Mouse (Mus musculus) thymus, postnatal 0 days (tissue): Measurements from ENCODE around the gene Ip6k1. TPM values are rescaled to one million over a fixed set of nuclear protein-coding genes. Genes with fewer than 3 reads are reported as not detected.

Experiments used
- DNase-seq: peaks from one replicate; pipeline ENCODE4 v3.0.0-alpha.2; 2015; ENCODE audit warnings: low spot score
- polyA plus RNA-seq: library from polyadenylated mRNA; unstranded; fragments of >200 nt; fragmentation: Nextera tagmentation; extraction: Ambion mirVana; gene quantifications from 2 replicates; pipeline ENCODE4 v1.2.1, GENCODE M21; 2015

Ip6k1 gene
- polyA plus RNA-seq = 48.4 and 55.1 TPM in 2 replicates

DNA sequence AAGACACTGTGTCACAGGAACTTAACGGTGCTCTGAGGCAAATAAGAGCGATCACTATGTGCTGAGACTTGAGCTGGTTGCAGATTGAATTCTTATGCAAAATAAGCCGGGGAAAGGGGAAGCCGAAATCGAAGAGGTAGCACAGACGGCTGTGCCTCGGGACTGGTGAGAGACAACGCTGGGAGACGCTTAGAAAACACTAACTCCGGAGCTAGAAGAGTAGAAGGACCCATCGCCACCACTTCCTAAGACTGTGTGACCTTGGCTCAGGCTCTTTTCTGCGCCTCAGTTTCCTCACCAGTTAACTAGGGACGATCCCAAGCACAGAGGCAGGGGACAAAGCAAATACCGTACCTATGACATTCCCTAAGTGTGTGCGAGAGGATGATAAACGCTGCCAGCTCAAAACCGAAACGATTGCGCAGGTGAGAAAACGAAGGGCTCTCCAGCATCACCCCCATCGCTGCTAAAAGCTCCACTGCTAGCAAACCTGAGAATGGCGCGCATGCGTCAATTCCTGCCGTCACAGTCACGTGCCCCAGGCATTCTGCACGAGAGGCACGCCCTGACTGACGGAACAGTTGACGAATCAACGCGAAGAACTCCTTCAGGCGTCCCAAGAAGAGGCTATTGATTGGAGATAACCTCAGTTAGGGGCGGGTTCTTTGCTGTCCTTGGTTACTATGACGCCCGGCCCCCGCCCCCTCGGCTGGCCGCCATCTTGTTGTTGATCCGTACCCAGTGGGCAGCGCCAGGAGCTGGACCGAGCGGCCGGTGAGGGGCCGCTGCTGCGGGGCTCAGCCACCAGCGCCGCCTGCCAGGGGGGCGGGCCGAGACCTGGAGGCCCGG, at the start of gene Ip6k1:
Gene Ip6k1, plus strand, starts transcription at position 580 of the 849 bp plus-strand sequence.
- DNase-seq = peak; percentile 100

DNA sequence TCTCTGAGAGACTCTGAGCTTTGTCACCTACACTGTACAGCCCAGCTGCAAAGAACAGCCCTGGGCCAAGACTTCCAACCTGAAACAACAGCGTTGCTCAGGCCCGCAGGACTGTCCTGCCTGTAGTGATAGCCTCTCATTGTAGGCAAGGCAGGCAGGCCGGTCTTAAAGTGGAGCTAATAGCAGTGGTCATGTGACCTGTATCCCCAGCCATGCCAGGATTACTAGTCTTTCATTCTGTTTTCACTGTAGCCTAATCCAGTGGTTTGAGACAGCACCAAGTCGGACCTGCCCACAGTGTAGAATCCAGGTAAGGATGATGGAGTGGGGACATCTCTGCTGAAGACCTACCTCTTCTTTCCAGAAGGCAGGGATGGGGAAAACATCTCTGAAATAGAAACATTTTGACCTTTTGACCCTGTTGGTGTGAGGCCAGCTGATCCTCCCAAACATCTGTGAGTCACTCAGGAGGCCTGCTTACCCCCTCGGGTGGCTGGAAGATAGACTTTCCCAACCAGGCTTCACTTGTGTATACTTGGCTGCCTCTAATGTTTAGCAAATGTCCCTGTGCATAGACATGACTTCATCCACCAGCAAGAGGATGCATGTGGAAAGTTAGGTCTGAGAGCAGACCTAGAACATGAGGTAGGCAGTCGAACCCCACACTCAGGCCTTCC, 46.5 kb upstream of the Ip6k1 start:
- DNase-seq = no peak

DNA sequence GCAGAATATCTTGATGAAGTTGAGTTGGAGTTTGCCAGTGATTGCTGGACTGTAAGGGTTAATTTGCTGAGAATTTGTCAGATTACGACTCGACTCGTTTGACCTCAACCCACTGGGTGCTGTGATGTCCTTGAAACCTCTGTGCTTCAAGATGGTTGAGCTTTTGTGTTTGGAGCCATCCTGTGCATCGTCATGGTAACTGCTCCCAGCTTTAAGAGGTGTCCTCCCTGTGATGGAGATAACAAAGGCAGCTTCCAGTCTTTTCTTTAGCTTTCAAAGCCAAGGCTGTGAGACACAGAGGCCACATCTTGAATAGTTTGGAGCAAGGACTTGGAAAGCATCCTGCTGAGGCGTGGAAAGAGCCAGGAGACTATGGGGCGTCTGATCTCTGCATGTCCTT, 45.2 kb upstream of the Ip6k1 start:
- no peak for DNase-seq

DNA sequence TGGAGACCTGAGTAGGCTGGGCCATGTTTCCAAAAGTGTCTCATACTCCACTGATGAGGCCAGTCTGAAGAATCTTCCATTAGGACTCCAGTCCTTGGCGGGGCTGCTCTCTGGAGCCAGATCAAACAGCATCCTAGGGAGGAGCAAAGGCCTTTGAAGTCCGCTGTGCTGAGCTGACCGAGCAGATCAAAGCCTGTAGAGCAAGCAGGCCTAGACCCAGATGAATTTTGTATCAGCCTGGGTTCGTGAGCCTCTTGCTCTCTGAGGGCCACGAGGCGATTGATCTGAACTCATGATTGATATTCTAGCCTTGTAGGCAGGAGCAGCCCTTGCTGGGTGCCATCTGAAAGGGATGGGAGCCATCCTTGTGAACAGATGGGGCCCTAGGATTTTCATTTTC, 42.4 kb upstream of the Ip6k1 start:
- DNase-seq = no peak

DNA sequence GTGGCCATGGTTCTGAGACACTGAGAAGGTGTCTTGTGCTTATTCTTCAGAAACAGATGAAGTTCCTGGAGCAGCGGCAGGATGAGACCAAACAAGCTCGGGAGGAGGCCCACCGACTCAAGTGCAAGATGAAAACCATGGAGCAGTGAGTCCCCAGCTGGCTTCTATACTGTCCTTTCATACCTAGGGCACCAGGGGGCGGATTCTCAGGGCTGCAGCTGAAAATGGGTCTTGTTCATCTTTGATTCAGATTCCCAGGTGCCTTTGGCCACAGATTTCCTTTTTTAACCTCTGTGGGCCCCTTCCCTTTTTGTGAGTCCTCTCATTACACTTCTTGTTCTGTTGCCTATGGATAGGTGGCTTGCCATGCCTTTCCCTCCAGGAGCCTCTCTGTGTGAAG, 41.4 kb upstream of the Ip6k1 start:
- DNase-seq = peak; percentile 46

DNA sequence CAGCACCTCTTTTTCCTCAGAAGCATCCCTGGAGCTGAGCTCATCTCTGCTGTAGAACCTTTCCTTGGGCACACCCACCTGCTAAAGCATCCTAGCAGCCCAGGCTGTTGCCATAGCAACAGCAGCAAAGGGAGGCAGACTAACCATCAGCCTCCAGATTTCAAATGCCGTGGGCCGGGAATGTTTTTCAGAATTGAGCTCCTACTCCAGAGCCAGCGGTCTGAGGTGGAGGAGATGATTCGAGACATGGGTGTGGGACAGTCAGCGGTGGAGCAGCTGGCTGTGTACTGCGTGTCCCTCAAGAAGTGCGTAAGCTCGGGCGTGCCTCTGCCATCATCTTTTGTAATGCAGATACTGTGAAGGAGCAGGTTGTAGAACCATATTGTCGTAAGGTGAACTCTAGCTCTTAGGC, 40.9 kb upstream of the Ip6k1 start:
- no peak for DNase-seq

DNA sequence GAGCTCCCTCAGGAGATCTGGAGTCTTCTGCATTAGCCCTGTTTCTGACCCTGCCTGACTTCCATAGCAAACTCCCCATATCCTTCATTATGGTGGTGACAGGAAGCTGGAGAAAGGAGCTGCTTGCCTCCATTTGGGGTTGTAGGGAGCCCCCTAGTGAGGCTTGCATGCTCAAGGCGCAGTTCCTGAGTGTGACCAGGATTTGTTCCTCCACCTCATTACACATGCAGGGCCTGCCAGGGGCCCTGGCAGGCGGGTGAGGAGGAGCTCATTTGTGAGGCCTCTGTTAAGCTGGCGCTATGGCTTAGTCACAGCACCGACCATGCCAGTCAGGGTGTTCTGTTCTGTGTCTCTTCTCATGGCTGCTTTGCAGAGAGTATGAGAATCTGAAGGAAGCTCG, 40.4 kb upstream of the Ip6k1 start:
- no peak for DNase-seq

DNA sequence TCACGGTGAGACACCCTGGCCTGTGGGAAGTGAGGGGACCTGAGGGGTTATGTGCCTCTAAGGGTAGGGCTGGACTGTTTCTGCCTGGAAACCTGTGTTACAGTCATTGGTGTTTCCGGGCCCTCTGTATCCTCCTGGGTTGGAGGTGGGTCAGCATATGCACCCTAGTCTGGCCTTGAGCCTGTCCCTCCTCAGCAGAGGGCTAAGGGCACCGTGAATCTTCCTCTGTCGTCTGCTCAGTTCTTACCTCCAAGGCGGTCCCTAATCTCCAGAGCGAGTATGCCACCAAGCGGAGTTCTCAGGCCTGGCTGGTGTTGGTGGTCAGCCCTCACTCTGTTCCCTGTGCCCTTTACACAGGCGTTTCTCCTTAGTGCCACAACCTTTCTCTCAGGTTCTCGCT, 39.4 kb upstream of the Ip6k1 start:
- DNase-seq = no peak

DNA sequence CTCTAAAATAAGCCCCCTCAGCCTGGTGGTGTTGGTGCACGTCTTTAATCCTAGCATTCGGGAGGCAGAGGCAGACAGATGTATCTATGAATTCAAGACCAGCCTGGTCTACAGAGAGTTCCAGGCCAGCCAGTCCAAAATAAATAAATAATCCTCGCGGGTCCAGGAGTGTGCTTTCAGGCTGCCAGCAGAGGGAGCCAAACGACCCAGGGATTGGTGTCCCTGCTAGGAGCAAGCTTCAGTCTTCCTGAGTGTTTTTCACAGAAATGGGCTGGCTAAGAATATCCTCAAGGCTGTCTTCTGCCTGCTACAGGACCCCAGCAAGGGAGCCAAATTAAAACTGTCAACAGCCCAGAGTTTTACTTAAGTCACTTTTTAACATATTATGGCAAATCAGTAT, 38.6 kb upstream of the Ip6k1 start:
- DNase-seq = peak; percentile 81

DNA sequence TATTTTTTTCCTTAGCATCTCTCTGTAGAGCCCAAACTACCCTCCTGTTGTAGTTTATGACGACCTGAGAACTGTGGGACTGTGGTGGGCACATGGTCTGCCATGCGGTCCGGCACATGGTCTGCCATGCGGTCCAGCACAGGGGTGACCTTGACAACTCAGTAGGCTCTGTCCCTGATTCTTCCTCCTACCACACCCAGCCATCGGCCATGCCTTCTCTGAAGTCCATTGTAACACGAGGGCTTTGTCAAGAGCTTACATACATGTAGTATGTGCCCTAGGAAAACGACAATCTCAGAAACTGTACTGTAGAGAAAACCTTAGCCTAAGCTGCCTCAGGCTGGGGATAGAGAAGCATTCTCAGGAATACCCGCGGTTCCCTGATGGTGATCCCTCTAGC, 37.6 kb upstream of the Ip6k1 start:
- no peak for DNase-seq

DNA sequence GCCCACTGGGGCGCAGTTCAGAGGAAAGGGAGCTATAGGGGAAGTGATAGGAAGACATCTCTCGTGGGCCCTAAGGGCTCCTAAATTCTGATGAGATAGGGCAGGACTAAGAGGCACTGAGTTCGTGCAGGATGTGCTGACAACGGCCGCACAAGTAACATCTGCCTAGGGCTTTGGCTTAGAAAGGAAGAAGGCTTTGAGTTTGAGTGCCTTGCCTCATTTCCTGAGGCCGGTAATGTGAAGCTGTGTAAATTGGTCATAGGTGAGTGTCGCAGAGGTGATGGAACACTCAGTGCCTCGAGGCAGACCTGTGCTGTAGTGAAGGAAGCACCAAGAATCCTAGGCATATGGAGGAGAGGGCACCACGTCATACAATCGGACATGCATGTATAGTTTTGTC, 35.6 kb upstream of the Ip6k1 start:
- DNase-seq = no peak

DNA sequence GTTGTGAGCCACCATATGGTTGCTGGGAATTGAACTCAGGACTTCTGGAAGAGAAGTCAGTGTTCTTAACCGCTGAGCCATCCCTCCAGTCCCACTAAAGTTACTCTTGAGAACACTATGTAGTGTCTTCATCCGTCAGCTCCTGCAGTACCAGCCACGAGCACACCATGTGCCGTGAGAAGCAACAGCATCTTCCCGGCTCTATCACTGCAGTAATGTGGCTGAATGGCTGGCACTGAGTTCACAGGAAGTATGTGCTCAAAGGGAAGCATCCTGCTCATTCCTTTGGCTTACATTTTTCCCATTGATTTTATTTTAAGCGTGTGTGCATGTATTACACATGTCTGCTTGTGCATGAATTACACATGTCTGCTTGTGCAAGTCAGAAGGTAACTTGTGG, 34.9 kb upstream of the Ip6k1 start:
- DNase-seq = no peak

DNA sequence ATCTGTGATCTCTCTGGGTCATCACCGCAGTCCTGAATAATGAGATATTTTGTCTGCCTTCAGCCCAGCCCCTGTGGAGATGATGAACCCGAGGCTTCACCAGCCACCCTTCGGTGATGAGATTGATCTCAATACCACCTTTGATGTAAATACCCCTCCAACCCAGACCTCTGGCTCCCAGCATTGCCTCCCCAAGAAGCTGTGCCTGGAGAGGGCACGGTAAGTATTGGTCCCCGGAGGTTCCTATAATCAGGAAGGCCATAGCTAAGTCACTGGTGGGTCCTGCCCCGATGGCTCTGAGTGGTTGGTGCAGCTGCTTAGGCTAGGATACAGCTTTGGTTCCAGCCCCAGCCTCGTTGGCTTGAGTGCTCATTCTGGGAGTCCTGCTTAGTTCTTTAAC, 33.8 kb upstream of the Ip6k1 start:
- DNase-seq = no peak

DNA sequence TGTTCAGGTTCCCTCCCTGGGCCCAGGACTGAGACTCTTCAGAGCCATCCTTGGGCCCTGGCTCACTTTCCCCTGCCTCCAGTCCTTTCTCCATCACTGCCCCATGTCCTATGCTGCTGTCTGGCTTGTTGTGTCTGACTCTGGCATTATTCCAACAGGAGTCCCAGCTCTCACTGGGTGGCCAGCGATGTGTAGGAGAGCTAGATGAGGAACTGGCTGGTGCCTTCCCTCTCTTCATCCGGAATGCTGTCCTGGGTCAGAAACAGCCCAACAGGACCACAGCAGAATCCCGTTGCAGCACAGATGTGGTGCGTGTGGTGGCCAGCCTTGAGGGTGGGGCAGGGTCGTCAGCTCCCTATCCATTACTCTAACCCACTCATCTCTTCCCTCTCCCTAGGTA, 32.0 kb upstream of the Ip6k1 start:
- DNase-seq = no peak

DNA sequence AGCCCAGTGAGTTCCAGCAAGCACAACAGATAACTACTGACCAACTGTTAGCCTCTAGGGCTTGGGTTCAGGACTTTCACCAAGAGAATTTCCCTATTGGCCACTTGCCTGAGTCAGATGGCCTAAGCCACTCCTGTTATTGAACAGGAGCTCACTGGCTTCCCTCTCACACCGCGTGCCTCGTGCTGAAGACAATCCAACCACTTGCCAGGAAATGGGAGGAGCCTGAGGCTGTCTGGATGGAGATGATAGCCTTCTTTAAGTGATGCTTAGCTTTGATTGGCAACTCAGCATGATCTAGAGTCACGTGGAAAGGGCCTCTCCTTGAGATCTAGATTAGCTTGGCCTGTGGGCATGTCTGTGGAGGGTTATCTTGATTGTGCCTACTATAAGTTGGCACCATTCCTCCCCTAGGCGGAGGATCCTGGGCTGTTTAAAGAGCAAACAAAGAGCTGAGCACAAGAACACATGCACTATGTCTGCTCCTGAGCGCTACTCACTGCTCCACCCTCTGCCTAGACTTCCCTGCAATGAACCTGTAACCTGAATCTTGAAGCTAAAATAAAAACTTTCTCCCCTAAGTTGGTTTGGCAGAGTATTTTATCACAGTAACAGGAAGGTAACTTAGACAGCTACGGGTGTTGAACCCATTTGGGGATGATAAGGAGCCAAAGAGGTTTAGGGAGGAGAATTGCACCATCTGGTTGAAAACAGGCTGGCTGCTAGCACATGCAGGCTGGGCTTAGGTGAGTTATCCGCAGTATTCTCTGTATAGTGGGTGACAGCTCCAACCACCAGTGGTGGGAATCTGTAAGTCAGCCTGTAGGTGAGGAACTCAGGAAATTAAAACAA, 30.4 kb upstream of the Ip6k1 start:
- DNase-seq = no peak

DNA sequence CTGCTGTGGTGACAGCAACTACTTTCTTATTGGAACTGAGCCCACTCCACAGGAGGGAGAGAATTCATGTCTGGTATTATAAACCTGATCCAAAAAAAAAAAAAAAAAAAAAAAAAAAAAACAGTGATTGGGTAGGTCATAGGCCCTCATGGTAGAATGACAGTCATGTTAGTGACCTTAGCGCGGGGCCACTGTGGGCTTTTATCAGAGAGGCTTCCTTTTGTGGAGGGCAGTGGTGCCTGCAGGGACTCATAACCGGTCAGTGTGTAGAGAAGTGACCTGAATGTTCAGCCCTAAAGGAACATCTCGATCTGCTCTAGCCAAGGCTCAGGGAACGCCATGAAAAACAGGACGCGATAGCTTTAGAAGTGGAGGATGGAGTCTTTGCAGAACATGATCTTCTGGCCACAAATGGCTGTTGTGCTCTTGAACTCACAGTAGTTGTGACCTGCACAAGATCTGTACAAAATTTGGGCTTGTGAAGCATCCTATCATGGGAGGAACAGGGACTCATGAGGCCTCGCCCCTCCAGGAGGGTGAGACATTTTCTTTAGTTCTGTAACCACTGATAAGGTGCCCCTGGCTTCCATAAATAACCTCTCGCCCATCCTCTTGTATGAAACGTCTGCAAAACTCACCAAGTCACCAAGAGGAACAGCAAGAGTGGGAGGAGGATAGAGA, 27.7 kb upstream of the Ip6k1 start:
- DNase-seq = no peak

DNA sequence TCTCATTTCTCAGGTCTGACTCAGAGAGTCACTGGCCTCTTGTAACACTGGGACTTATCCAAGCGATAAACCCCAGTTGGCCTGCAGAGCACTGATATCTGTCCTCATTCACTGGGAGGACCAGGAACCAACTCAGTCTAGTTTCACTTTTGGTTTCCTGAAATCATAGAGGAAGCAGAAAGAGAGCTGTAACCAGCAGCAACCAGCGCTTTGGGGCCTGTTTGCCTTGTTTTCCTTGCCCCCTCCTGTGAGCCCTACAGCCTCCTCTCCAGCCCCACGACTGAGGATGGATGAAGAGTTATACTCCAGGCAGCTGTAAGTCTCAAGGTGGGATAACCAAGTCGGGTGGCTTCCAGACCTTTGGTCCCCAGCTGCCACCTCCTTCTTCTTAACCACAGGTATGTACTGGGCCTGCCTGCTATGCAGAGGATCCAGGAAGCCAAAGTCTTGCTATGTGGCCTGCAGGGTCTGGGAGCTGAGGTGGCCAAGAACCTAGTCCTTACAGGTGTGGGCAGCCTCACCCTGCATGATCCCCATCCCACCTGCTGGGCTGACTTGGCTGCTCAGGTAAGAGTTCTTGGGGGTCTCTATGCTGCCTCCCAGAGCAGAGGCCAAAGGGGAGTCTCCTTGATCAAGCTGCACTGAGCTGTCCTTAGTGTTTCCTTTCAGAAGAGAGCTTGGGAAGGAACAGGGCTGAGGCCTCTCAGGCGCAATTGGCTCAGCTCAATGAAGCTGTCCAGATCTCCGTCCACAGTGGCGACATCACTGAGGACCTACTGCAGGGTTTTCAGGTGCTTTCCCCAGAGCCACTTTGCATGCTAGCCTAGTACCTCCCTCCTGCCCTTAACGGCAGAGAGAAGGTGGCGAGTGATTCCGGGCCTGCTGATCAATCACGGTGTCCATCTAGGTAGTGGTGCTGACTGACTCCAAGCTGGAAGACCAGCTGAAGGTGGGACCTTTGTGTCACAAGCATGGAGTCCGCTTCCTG, 26.6 kb upstream of the Ip6k1 start, which contains the start of gene Uba7:
Gene Uba7, plus strand, starts transcription at position 107 of the 988 bp plus-strand sequence.
- DNase-seq = peak; percentile 63

DNA sequence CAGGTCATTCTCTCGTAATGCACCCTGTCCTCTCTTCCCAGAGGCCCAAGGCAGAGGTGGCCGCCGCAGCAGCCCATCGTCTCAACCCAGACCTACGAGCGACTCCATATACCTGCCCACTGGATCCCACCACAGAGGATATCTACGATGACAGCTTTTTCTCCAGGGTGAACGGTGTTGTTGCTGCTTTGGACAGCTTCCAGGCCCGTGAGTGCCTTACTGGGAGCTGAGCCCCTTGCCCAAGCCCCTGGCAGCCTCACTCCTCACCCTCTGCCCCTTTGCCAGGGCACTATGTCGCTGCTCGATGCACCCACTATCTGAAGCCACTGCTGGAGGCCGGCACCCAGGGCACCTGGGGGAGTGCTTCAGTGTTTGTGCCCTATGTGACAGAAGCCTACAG, 23.5 kb upstream of the Ip6k1 start:
- no peak for DNase-seq

DNA sequence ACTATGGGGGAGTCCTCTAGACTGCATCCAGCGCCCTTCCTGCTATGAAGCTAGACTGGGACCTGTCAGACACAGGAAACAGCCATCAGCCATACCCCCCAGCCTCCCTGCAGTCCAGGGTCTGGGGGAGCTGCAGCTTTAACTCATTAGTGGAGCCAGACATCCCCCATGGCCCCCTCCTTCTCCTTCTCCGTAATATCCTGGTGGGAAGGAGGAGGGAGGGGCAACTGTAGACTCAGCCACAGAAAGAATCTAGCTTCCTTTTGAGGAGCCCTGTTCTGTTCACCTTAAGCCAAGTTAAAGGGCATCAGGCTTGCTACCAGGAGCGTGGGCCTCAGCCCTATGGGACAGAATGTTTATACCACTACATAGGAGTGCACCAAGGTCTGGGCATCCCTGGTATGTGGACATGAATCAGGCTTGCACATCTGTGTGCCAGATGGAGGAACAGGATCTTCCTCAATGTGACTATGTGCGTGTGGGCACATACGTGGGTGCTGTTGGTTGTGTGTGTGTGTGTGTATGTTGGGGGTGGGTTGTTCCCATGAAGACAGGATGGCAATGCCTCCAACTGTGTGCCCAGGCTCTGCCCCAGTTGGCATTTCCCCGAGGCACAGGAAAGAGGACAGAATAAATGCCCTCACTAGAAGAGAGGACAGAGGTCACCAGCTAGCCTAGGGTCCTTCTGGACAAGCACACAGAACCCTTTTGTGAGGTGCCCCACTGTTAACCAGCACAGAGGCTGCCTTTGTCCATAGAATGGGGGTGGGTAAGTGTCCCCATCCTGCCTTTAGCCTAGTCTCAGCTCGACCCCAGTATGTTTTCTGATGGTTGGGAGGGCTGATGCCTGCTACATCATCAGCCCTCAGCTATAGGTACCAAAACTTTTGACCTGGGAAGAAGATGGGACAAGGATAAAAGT, 20.4 kb upstream of the Ip6k1 start:
- peak; percentile 51 for DNase-seq
